Mouse (Mus musculus) limb, embryonic 13.5 days (tissue): ENCODE data around the gene Pdzph1. TPM values are rescaled to one million over a fixed set of nuclear protein-coding genes. Genes with fewer than 3 reads are reported as not detected.

Experiments
- ATAC-seq: fragments of 200-750 bp; cut with Nextera tagmentation; 2 replicates; pipeline ENCODE4 v1.8.0; 2017; ENCODE audit warnings: low read depth, moderate number of reproducible peaks, moderate TSS enrichment; ENCODE audit not compliant: low FRiP score
- H3K27ac ChIP-seq: fragments of 300-500 bp; sonication (generic); 2 replicates; pipeline ENCODE4 v1.5.1; 2015; ENCODE audit warnings: inconsistent platforms, mild to moderate bottlenecking, moderate library complexity
- H3K27me3 ChIP-seq: fragments of 300-500 bp; sonication (generic); 2 replicates; pipeline ENCODE4 v1.6.1; 2015; ENCODE audit warnings: mild to moderate bottlenecking, inconsistent platforms
- H3K36me3 ChIP-seq: fragments of 300-500 bp; sonication (generic); 2 replicates; pipeline ENCODE4 v1.6.1; 2015; ENCODE audit warnings: inconsistent platforms, mild to moderate bottlenecking, moderate library complexity
- H3K4me1 ChIP-seq: fragments of 300-500 bp; sonication (generic); 2 replicates; pipeline ENCODE4 v1.6.1; 2015; ENCODE audit warnings: inconsistent platforms
- H3K4me2 ChIP-seq: fragments of 300-500 bp; sonication (generic); replicated peaks from 2 replicates; pipeline ENCODE4 v1.6.1; 2015; ENCODE audit warnings: inconsistent platforms, mild to moderate bottlenecking, moderate library complexity
- H3K4me3 ChIP-seq: fragments of 300-500 bp; sonication (generic); 2 replicates; pipeline ENCODE4 v1.5.1; 2015; ENCODE audit warnings: moderate library complexity, mild to moderate bottlenecking, inconsistent platforms
- H3K9ac ChIP-seq: fragments of 300-500 bp; sonication (generic); 2 replicates; pipeline ENCODE4 v1.6.1; 2015; ENCODE audit warnings: mild to moderate bottlenecking, inconsistent platforms
- H3K9me3 ChIP-seq: fragments of 300-500 bp; sonication (generic); 2 replicates; pipeline ENCODE4 v1.6.1; 2016; ENCODE audit warnings: inconsistent platforms
- WGBS: fragments of 180-500 bp; shearing (Covaris S2); methylation state at CpG from one replicate; pipeline ENCODE4 v1.1.7; 2015; 5-methylcytosine and 5-hydroxymethylcytosine counted together
- polyA plus RNA-seq: library from polyadenylated mRNA; unstranded; fragments of >200 nt; fragmentation: Nextera tagmentation; extraction: Ambion mirVana; gene quantifications from 2 replicates; pipeline ENCODE4 v1.2.1, GENCODE M21; 2015

Pdzph1 gene
- polyA plus RNA-seq, 1 experiment from 2014 or later = 0.34 TPM

DNA sequence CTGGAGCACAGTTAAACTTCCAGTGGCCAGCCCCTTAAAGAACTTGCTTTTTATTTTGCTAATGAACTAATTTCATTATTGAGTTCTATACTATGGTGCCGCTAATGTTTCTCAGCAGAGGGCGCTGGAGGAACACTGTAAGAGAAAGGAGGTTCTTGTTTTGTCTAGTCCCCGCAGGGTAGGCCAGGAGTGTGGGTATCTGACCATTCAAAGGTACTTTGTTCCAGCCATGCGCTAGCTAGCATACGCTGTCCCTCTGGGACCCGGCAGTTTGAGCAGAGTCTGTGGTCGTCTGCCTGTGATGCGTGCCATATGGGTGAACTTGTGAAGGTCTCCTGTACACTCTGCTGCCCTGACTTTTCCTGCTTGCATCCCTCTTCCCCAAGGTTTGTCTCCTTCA, 72.1 kb downstream of the Pdzph1 start:
- H3K36me3 ChIP-seq = no peaks in the 10 kb centered on the region
- 7% methylated on average over 8 of the region's 8 CpGs for WGBS
- H3K4me3 ChIP-seq = no peak overlapping the region
- peak overlapping the region; percentile 48 for H3K4me2 ChIP-seq
- H3K4me1 ChIP-seq = peaks cover 4% of the 10 kb centered on the region; the same call in 1 of the 2 replicates
- no peak overlapping the region for H3K27ac ChIP-seq
- no peaks in the 10 kb centered on the region for H3K27me3 ChIP-seq
- ATAC-seq = peak; percentile 71; the same call in 1 of the 2 replicates
- H3K9ac ChIP-seq = no peak overlapping the region
- no peaks in the 10 kb centered on the region for H3K9me3 ChIP-seq

DNA sequence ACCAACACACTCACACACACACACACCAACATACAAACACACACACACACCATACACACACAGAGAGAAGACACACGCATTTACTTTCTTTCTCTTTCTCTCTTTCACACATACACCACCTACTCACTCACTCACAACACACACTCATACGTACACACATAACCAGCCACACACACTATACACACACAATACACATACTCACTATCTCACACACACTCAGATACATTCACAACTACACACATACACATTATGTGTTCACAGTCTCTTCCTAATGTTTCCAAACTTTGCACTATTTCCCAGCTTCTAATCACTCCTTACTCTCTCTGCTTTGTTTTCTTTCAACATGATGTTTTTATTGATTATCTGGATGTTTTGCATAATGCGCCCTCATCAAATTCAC, 72.6 kb downstream of the Pdzph1 start:
- 83% methylated on average over 3 of the region's 3 CpGs for WGBS
- Histone ChIP-seq H3K4me3 (no peak overlapping the region), H3K4me2 (no peak overlapping the region), H3K36me3 (no peaks in the 10 kb centered on the region), H3K4me1 (no peaks in the 10 kb centered on the region), H3K27me3 (no peaks in the 10 kb centered on the region), H3K9me3 (no peaks in the 10 kb centered on the region), H3K9ac (no peak overlapping the region), H3K27ac (no peak overlapping the region)
- no peak for ATAC-seq

DNA sequence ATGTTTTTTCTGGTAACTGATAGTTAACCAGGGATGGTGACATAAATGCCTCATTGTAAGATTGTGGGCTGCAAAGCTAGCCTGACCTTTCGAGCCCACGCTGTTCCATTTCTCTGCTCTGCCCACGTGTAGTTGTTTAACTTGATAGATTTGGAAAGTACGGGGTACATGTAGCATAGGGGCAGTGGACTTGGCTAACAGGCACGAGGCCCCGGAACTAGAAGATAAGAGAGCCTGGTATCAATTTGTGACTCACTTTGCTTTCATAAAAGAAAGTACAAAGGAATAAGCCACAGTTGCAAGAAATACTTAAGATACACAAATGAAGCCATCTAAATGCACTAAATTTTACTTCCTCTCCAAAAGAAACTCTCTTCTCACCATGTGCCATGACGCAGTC, 79.6 kb downstream of the Pdzph1 start:
- Histone ChIP-seq H3K9me3 (no peaks in the 10 kb centered on the region), H3K36me3 (no peaks in the 10 kb centered on the region), H3K4me2 (no peak overlapping the region), H3K27me3 (no peaks in the 10 kb centered on the region), H3K9ac (no peak overlapping the region), H3K27ac (no peak overlapping the region), H3K4me1 (no peaks in the 10 kb centered on the region), H3K4me3 (no peak overlapping the region)
- 77% methylated on average over 7 of the region's 7 CpGs for WGBS
- no peak for ATAC-seq

DNA sequence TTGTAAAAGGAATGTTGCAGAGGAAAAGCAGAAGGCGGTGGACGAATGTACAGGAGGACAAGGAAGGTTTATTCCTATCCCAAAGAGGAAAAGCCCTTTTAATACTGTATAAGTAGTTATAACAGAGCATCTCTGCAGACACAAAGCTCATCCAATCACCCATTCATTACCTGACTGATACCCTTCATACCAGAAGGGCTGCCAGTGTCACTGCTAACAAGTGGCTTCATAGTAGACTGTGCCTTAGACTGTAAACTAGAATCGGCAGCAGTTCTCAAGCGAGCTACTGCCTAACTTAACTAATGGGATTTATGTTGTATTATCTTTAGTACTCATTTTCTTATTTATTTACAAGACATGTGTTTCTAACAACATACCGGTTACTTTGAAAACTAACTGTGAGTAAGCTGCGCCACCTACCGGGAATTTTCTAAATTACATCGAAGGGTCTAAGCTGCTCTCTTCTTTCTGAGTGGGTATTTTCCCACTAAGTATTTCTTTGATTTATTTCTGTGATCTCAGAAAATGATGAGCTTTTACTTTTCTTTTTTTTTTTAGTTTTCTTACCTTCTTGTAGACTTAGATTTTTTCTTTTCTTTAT, 82.0 kb downstream of the Pdzph1 start:
- Histone ChIP-seq H3K4me2 (no peak overlapping the region), H3K9me3 (no peaks in the 10 kb centered on the region), H3K27ac (no peak overlapping the region), H3K36me3 (no peaks in the 10 kb centered on the region), H3K27me3 (no peaks in the 10 kb centered on the region), H3K4me3 (no peak overlapping the region), H3K4me1 (no peaks in the 10 kb centered on the region), H3K9ac (no peak overlapping the region)
- WGBS = 31% methylated on average over 8 of the region's 8 CpGs
- no peak for ATAC-seq

DNA sequence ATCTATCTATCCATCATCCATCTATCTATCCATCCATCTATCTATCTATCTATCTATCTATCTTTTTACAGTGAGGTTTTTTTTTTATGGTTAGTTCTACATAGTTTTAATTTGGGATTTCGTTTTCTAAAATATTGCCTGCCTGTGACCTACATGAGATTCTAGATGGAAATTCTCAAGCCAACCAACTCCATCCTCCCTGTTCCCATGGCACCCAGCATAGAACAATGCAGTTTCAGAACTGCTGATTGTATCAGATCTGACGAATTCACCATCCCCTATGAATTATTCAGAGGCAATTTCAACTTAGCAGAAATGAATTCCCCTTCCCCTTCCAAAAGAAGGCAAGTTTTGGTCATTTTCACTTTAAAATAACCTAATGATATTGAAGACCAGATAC, 85.2 kb downstream of the Pdzph1 start:
- Histone ChIP-seq H3K9ac (no peak overlapping the region), H3K4me3 (no peak overlapping the region)
- 75% methylated on average over 2 of the region's 2 CpGs for WGBS

DNA sequence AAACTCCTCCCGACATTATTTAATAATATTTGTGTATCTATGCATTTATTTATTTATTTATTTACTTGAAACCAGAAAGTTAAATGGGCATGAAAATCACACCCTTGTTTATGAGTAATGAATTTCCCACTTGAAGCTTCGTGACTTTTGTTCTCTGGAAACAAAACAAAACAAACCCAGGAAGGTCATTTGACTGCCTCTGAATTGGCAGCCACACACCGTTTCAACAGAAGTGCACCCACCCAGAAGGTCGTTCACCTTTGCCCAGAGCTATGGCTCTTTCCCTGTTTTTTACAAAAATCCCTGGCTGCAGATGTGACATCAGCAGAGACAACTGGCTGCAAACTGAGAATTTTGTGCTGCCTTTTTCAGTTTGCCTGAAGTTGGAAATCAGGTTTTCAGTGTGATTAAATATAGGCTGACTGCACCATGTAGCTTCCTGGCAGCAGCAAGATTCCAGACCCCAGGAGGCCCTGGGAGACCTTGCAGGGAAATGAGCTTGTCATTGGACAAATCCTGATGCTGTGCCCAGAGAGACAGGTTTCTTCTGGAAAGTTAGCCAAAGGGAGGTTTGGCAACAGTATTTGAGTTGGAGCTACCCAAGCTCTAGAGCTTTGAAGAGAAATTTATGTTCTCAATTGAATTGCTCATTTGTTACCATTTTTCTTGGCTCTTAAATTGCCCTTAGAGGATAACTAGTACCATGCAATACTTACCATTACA, 99.5 kb downstream of the Pdzph1 start:
- WGBS = 45% methylated on average over 4 of the region's 4 CpGs
- ATAC-seq = no peak
- H3K4me2 ChIP-seq = no peak overlapping the region

More for the DNA sequence above, 85.2 kb downstream of the Pdzph1 start:
- H3K9me3 ChIP-seq = no peaks in the 10 kb centered on the region
- ATAC-seq = no peak
- H3K36me3 ChIP-seq = no peaks in the 10 kb centered on the region
- no peak overlapping the region for H3K4me2 ChIP-seq
- H3K4me1 ChIP-seq = no peaks in the 10 kb centered on the region
- H3K27me3 ChIP-seq = no peaks in the 10 kb centered on the region
- H3K27ac ChIP-seq = no peak overlapping the region

DNA sequence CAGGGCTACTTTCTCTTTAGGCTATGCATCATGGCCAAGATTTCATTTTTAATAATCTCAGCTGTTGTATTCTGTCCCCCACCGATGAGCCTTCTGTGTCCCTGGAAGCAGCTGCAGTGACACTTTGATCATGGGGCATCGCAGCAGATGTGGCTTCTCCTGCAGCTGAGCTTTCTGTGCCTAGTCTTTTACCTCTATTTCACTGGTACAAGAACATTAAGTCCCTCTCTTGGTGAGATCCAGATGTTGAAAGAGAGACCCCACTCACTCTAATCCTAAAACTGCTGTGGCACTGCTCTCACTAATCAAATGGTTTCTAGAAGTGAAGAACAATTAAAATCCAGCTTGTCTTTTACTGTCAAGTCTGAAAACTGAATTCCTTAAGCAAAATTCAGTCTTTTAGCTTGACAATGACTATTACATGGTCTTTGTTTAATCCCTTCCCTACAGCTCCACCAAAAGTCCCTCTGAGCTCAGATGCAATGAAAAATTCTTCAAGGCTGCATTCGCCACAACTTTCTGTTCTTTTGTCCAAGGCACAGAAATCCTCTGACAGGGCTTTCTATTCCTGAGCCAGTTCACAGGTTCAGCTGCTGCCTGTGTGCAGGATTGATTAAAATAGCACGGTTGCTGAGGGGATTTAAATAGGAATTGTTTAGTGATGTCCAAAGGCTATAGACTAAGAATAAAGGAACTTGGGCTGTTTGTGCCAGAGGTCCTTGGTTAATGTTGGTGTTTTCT, 101.1 kb downstream of the Pdzph1 start:
- no peak overlapping the region for H3K4me2 ChIP-seq
- H3K27ac ChIP-seq = no peak overlapping the region
- H3K36me3 ChIP-seq = no peaks in the 10 kb centered on the region
- 0 out of 2 replicates have a peak, but pooled peaks have one; percentile 28 for ATAC-seq
- no peak overlapping the region for H3K4me3 ChIP-seq
- 50% methylated on average over 4 of the region's 4 CpGs for WGBS
- no peak overlapping the region for H3K9ac ChIP-seq
- no peaks in the 10 kb centered on the region for H3K27me3 ChIP-seq
- H3K4me1 ChIP-seq = 0 out of 2 replicates have a peak, but pooled peaks cover 4% of the 10 kb centered on the region
- no peaks in the 10 kb centered on the region for H3K9me3 ChIP-seq

More for the DNA sequence above, 99.5 kb downstream of the Pdzph1 start:
- Histone ChIP-seq H3K4me3 (no peak overlapping the region), H3K36me3 (no peaks in the 10 kb centered on the region), H3K4me1 (0 out of 2 replicates have a peak, but pooled peaks cover 4% of the 10 kb centered on the region), H3K9me3 (no peaks in the 10 kb centered on the region), H3K9ac (no peak overlapping the region), H3K27me3 (no peaks in the 10 kb centered on the region), H3K27ac (no peak overlapping the region)

DNA sequence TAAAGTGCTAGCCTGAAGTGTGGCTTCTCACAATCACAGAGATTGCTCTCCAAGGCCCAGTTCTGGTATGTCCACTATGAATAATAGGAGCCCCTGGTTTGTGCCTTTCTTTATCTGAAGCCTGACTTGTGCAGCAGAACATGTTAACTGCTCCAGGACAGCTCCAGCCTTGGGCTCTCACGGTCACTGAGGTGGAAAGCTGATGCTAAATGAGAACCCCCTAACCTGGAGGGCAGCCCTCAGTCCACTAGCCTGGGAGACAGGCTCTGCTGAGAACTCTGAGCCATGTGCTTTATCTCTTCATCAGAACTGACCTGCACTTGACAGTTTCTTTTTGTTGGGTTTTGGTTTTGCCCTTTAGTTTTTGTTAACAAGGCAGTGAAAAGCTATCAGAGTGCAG, 106.8 kb downstream of the Pdzph1 start:
- no peaks in the 10 kb centered on the region for H3K9me3 ChIP-seq
- 48% methylated on average over 1 of the region's 1 CpGs for WGBS
- no peak overlapping the region for H3K4me3 ChIP-seq
- H3K27me3 ChIP-seq = no peaks in the 10 kb centered on the region
- H3K36me3 ChIP-seq = no peaks in the 10 kb centered on the region
- H3K4me2 ChIP-seq = no peak overlapping the region
- ATAC-seq = no peak
- no peaks in the 10 kb centered on the region for H3K4me1 ChIP-seq
- no peak overlapping the region for H3K27ac ChIP-seq
- no peak overlapping the region for H3K9ac ChIP-seq

DNA sequence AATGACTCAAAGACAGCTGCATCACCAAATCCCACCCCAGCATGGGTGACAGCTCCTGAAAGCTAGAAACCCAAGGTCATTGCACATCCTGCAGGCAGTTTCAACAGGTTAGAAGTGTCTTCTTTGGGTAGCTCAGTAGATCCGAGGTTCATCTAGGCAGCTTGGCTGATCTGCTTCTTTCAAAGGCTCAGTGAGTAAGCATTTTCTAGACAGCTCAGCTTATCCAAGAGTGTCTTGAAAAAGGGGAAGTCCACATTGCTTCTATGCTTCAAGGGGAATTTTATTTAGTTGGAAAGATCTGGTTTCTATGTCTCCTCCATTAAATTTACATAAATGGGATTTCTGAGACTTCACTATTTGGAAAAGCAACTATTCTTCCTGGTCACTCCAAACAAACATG, 117.8 kb downstream of the Pdzph1 start:
- WGBS = 70% methylated on average over 1 of the region's 1 CpGs

DNA sequence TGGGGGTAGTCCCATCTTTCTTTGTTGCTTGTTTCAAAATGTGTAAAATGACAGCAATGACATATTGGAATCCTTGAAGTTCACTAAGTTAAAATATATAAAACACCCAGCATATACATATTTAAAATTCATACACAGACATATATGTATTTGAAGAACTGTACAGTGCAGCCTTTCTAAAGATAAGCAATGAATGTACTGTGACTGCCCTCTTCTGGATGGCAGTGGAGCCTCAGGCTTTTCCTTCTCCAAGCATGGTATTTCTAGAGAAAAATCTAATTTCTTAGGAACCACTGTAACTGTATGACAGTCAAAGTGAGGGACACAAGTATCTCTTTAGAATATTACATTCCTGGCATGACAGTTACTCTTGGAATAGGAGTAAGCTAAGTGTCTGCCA, 120.4 kb downstream of the Pdzph1 start:
- Histone ChIP-seq H3K4me2 (no peak overlapping the region), H3K27me3 (no peaks in the 10 kb centered on the region), H3K27ac (no peak overlapping the region), H3K4me3 (no peak overlapping the region), H3K4me1 (no peaks in the 10 kb centered on the region), H3K36me3 (no peaks in the 10 kb centered on the region), H3K9ac (no peak overlapping the region), H3K9me3 (no peaks in the 10 kb centered on the region)
- ATAC-seq = no peak; the same call in 1 of the 2 replicates

More for the DNA sequence above, 117.8 kb downstream of the Pdzph1 start:
- Histone ChIP-seq H3K4me3 (no peak overlapping the region), H3K4me2 (no peak overlapping the region), H3K27ac (no peak overlapping the region), H3K9ac (no peak overlapping the region), H3K4me1 (no peaks in the 10 kb centered on the region), H3K36me3 (no peaks in the 10 kb centered on the region), H3K27me3 (no peaks in the 10 kb centered on the region), H3K9me3 (no peaks in the 10 kb centered on the region)
- ATAC-seq = no peak
